Mouse (Mus musculus) heart, postnatal 10 days (tissue): ENCODE data around the gene Tsks. TPM values are rescaled to one million over a fixed set of nuclear protein-coding genes. Genes with fewer than 3 reads are reported as not detected.

Source experiments
- DNase-seq, 2 experiments: peaks; one replicate each; pipeline ENCODE4 v3.0.0; 2021
- intact Hi-C: fragments of 180-260 bp; cut with DNase I; formaldehyde crosslinking; loops from one replicate; pipeline ENCODE4 v1.15.1; 2025
- total RNA-seq, 2 experiments: library from RNA; stranded (reverse); gene quantifications; 2 replicates each; pipeline ENCODE4 v1.2.3; 2021

Gene Tsks
- total RNA-seq, 2 experiments from 2014 or later: not detected

GRCm38 (mm10) chr7:44973415-44974130, 30.6 kb downstream of the Tsks start:
- intact Hi-C loops: no loop called here
- no peak for DNase-seq

DNA sequence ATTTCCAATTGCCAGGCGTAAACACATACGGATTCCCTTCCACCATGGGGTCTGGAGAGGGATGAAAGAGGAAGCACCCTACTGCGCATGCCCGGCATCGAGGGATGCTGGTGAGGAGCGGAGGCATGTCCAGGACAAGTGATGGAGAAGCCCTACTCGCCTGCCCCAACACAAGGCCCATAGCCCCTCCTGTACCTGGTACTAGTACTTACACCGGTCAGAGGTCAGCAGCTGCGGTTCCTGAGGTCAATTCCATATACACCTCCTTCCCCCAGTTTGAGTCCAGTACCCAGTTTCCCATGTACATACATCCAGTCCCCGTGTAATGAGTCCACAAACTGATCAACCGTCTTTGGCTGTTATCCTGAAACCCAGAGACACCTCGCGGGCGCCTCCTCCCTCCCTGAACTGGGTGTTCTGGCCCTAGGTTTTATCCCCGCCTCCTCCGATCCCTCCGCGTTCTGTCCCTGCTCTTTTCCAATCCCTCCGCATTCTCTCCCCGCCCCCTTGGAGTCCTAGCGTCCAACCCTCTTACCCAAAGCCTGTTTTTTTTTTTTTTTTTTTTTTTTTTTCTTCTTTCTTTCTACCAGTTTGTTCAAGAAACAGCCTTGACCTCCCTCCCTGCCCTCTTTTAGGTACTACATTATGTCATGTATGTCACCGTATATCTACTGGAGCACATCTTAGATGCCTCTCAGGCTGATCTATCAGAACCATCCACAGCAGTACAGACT, 31.5 kb downstream of the Tsks start, which contains the start of gene Cpt1c:
Cpt1c (minus strand) TSS at position 469 of the 734 bp plus-strand sequence.
- DNase-seq: peak; percentile 80 to 86
- intact Hi-C loops: no loop called here

DNA sequence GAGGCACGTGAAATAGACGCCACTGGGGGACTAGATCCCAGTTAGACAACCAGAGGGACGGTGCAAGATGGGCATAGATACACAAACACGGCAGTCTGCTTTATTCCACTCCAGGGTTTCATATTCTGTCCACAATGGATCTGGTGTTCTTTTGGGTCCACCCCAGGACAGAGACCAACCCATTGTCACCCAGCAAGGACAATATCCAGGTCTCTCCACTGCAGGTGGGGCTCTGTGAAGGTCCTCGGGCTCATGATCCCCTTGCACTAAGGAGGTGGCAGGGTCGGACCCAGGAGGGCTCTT, 32.1 kb downstream of the Tsks start:
- DNase-seq: no peak
- intact Hi-C loops: no loop called here

DNA sequence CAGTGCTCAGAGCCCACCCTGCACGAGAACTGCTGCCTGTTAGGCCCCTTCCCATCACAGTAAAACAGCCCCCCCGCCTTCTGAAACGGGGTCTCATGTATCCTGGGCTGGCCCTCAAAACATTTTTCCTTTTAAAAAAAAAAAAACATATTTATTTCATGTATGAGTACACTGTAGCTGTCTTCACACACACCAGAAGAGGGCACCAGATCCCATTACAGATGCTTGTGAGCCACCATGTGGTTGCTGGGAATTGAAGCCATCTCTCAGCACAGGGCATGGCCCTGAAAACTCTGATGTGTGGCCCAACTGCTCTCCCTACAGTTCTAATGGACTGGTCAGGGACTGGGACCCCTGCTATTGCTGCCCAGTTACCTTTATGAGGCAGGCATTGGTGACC, 35.3 kb downstream of the Tsks start:
- intact Hi-C loops: no loop called here
- DNase-seq: no peak

DNA sequence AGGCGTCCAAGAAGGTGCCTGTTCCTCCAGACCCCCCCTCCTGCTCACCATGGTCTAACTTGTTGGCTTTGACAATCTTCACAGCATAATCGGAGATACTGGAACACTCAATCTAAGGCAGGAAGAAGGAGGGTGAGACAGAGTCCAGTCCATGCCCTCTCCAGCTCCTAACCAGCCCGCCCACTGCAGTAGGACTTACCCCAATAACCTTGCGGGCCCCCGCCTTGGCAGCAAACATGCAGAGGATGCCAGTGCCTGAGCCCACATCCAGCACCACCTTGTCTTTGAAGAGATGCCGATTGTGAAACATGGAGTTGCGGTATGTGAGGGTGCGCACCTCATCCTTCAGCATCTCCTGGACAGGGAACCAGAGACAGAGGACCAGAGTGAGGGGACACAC, 38.5 kb downstream of the Tsks start:
- intact Hi-C loops: loop anchor here (5.0 kb wide), 1 partner anchor 156 kb away; the partner anchor contains the start of genes Flt3l and Gm45713
- DNase-seq: no peak

DNA sequence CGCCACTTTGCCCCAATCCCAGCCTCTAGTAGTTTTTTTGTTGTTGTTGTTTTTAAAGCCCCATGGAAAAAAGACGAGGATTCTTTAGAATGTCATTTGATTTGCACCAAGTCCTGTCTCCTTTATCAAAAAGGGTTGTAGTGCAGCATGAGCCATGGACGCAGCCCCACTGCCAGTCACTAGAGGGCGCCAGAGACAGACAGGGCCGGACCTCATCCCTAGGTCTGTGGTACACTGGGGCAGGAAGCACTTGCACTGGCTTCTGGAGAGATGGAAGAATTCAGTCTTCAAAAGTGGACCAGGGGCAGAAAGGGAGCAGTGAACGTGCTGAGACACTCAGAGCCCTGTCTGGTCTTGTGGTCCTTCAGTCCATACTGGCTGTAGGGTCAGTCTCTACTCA, 40.1 kb downstream of the Tsks start:
- intact Hi-C loops: loop anchor here (5.0 kb wide), 1 partner anchor 154 kb away; the partner anchor contains the start of genes Flt3l and Gm45713
- DNase-seq: peak; percentile 91 to 95

DNA sequence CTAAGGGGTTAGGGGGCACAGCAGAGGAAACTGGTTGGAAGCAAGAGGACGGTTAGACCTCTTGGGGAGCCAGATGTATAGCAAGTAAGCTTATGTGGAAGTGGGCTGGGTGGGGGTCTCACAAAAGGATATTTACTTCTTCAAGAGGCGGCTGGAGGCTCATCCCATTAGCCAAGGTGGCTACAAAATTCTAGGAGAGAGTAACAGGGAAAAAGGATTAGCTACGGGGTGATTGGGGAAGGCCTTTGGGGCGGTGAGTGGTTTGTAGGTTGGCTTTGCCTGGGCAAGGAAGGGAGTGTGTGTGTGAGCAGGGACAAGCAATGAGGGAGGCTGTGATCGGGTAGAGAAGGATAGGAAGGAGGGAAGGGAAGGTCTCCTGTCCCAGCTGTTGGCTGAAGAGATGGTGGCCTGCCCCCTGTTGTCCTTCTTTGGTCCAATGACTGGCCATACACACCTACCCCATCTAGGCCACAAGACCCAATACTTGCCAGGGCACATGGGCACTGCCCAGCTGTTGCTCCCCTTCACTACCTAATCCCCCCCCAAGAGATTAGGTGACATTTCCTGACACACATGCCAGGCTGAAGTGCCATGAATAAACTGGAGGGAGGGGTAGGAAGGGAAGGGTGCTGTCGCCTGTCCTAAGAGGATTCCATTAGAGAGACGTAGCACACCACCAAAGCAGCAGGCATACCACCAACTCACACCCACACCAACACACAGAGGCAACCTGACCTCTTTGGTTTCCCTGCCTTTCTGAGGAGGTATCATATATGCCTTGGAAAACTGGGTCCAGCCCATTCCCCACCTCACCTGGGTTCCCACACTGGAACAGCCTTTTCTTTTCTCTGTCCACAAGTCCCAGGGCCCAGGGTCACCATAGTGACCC, 41.2 kb downstream of the Tsks start:
- intact Hi-C loops: loop anchor here (2.0 to 5.0 kb wide), 2 partner anchors 85 to 153 kb away; partner anchors contain the start of genes Flt3l and Gm45713
- DNase-seq: no peak

GRCm38 (mm10) chr7:44984833-44985164, 41.8 kb downstream of the Tsks start:
- intact Hi-C loops: loop anchor here (2.0 to 5.0 kb wide), 2 partner anchors 84 to 153 kb away; partner anchors contain the start of genes Flt3l and Gm45713
- DNase-seq: no peak

GRCm38 (mm10) chr7:44985595-44986191, 42.7 kb downstream of the Tsks start:
- peak; percentile 79 to 82 for DNase-seq
- intact Hi-C loops: loop anchor here (1.0 to 2.0 kb wide), 2 partner anchors 31 to 83 kb away; partner anchors contain the start of gene Scaf1

- intact Hi-C loops: loop anchor here (1.0 kb wide), 1 partner anchor 30 kb away; the partner anchor contains the start of gene Scaf1
- peak; percentile 98 to 99 for DNase-seq
Observed at GRCm38 (mm10) chr7:44986192-44986878, 43.3 kb downstream of the Tsks start, which contains the start of gene Prmt1. Gene Prmt1, minus strand, starts transcription at chr7:44986568.

GRCm38 (mm10) chr7:44986879-44987718, 44.1 kb downstream of the Tsks start:
- intact Hi-C loops: loop anchor here (1.0 kb wide), 1 partner anchor 29 kb away; the partner anchor contains the start of gene Scaf1
- DNase-seq: no peak

- intact Hi-C loops: no loop called here
- no peak for DNase-seq
Observed at GRCm38 (mm10) chr7:44996672-44997071, 53.7 kb downstream of the Tsks start.

DNA sequence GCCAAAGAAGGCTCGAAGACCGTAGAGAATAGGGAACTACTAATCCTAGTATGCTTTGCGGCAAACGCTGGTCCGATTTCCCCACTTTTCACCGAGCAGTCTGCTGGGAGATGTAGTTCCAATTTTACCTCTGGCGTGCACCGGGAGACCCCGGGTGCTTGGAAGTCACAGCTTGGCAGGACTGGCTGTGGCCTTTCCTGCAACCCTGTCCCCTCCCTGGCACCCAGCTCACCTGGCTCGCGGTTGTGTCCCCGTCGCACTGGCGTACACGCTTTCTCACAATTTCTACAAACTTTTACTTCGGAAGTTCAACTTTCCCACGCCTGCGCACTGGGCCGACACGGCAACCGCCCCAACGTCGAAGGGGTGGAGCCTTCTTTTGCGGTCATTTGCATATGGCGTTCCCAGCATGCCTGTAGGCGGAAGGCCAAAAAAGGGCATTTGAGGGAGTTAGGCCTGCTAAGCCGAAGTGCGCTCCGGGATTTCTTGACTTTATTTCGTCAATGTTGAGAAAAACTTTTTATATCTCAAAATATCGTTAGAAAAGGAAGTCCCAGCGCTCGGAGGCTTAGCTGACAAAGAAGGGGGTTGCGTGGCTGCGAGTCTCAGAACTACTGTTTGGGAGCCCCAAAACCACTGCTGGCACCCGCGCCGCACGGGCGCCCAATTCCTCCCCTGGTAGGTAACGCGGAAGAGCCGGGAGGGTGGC, 54.4 kb downstream of the Tsks start, which contains the start of gene Irf3:
Irf3 (plus strand) TSS at position 418 of the 709 bp plus-strand sequence.
- intact Hi-C loops: no loop called here

DNA sequence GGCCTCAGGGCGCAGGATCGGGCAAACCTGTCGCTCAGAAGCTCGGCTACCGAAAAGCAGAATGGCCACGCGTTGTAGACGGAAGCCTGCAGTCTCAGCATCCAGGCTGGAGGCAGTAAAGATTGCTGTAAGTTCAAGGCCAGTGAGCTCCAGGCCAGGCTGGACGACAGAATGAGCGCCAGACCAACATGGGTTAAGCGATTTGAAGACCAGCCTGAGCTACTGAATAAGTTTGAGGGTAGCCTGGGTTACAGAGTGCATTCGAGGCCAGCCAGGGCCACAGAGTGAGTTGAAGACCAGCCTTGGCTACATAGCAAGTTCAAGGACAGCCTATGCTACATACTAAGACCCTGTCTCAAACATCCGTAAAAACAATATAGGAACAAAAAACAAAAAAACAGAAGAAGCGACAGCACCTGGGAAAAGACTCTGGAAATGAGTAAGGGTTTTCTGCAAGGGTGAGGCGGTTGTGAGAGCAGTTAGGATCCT, 55.0 kb downstream of the Tsks start:
- intact Hi-C loops: loop anchor here (2.0 kb wide), 1 partner anchor 17 kb away; no protein-coding TSS in a partner anchor
- no peak for DNase-seq

More for the DNA sequence above, 54.4 kb downstream of the Tsks start, which contains the start of gene Irf3:
- DNase-seq: peak; percentile 98 to 99

DNA sequence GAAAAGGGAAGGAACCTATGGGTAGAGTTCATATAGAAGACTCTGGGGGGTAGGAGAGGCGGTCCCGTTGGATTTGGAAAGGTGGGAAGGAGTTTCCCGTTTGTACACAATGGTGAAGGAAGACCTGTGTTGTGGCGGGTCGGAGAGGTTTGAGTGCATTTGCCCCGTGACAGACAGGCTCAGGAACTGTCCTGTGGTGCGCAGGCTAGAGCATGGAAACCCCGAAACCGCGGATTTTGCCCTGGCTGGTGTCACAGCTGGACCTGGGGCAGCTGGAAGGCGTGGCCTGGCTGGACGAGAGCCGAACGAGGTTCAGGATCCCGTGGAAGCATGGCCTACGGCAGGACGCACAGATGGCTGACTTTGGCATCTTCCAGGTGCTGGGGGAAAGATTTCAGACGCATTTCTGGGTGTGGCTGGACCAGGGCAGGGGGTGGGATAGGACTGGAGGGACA, 55.5 kb downstream of the Tsks start, which contains the start of gene Bcl2l12:
Bcl2l12 (minus strand) TSS at position 212 of the 455 bp plus-strand sequence.
- intact Hi-C loops: loop anchor here (2.0 kb wide), 1 partner anchor 16 kb away; no protein-coding TSS in a partner anchor
- peak; percentile 56 to 75 for DNase-seq

- intact Hi-C loops: loop anchor here (2.0 kb wide), 1 partner anchor 15 kb away; no protein-coding TSS in a partner anchor
- DNase-seq: peak in 1 of 2 experiments; percentile 33
Observed at GRCm38 (mm10) chr7:44999753-45000152, 56.7 kb downstream of the Tsks start.

- DNase-seq: no peak
- intact Hi-C loops: no loop called here
Observed at GRCm38 (mm10) chr7:45000539-45001114, 57.6 kb downstream of the Tsks start.
